Mouse (Mus musculus): Measurements from ENCODE around the gene Gsto2. TPM values are rescaled to one million over a fixed set of nuclear protein-coding genes. Genes with fewer than 3 reads are reported as not detected.

Gene Gsto2
- polyA plus RNA-seq, 1 experiment, result not detected

DNA sequence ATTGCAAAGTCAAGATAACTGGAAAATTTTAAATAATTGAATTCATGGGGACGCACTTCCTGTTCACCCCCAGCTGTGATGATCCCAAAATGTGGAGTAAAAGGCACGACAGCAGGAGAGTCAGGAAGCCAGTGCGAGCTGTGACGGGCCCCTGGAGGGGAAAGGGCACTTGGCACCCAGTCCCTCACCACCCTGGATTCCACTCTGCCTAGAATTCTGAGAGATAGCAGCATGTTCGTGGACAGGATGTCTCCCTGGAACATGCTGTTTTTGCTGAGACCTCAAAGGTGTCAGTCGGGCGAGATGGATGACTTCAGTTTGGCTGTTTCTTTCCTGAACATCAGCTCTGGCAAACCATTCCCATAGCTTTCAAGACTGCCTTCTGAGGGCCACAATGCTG lies 60.5 kb downstream of the Gsto2 start:
- no peaks in the 10 kb centered on the region for H3K4me1 ChIP-seq (ENCODE audit: control insufficient read depth)
- no peaks in the 10 kb centered on the region for H3K36me3 ChIP-seq (ENCODE audit: control insufficient read depth)
- H3K27me3 ChIP-seq (ENCODE audit: control insufficient read depth), result no peaks in the 10 kb centered on the region
- TF ChIP-seq GATA1 (IDR thresholded peaks at IDR 0.05; ENCODE audit: low read length) (no peak), TAL1 (IDR thresholded peaks at IDR 0.05; ENCODE audit: low read length) (no peak)
- H3K4me3 ChIP-seq (replicated peaks), result no peak overlapping the region
- H3K9me3 ChIP-seq (ENCODE audit: control insufficient read depth, low read length), result peaks cover 3% of the 10 kb centered on the region; the same call in 1 of the 2 replicates

DNA sequence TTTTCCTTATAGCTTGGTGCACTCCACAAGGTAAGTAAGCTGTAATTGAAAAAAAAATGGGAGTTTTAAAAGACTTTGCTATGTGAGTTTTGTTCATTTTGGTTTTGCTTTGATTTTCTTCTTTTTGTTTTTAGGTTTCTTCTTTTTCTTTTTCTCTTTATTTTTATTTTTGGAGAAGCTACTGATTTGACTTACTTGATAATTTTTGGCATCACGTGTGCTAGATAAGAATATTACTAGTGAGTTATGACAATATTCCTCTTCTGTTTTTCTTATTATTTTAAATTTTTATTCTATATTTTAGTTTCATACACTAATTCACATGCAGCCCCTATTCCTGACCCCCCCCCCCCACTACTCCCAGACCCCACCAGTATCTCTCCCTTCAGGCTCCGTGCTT lies 61.7 kb downstream of the Gsto2 start:
- TF ChIP-seq GATA1 (IDR thresholded peaks at IDR 0.05; ENCODE audit: low read length) (no peak), TAL1 (IDR thresholded peaks at IDR 0.05; ENCODE audit: low read length) (no peak)
- H3K36me3 ChIP-seq (ENCODE audit: control insufficient read depth), result no peaks in the 10 kb centered on the region
- no peak overlapping the region for H3K4me3 ChIP-seq (replicated peaks)
- peaks cover 3% of the 10 kb centered on the region; the same call in 1 of the 2 replicates for H3K9me3 ChIP-seq (ENCODE audit: control insufficient read depth, low read length)
- no peaks in the 10 kb centered on the region for H3K27me3 ChIP-seq (ENCODE audit: control insufficient read depth)
- no peaks in the 10 kb centered on the region for H3K4me1 ChIP-seq (ENCODE audit: control insufficient read depth)

GRCm38 (mm10) chr19:47929043-47929442 lies 63.7 kb downstream of the Gsto2 start:
- Histone ChIP-seq H3K4me3 (replicated peaks) (no peak overlapping the region), H3K36me3 (ENCODE audit: control insufficient read depth) (no peaks in the 10 kb centered on the region), H3K4me1 (ENCODE audit: control insufficient read depth) (no peaks in the 10 kb centered on the region), H3K9me3 (ENCODE audit: control insufficient read depth, low read length) (peaks cover 3% of the 10 kb centered on the region; the same call in 1 of the 2 replicates), H3K27me3 (ENCODE audit: control insufficient read depth) (no peaks in the 10 kb centered on the region)
- TF ChIP-seq TAL1 (IDR thresholded peaks at IDR 0.05; ENCODE audit: low read length) (no peak), GATA1 (IDR thresholded peaks at IDR 0.05; ENCODE audit: low read length) (no peak)

DNA sequence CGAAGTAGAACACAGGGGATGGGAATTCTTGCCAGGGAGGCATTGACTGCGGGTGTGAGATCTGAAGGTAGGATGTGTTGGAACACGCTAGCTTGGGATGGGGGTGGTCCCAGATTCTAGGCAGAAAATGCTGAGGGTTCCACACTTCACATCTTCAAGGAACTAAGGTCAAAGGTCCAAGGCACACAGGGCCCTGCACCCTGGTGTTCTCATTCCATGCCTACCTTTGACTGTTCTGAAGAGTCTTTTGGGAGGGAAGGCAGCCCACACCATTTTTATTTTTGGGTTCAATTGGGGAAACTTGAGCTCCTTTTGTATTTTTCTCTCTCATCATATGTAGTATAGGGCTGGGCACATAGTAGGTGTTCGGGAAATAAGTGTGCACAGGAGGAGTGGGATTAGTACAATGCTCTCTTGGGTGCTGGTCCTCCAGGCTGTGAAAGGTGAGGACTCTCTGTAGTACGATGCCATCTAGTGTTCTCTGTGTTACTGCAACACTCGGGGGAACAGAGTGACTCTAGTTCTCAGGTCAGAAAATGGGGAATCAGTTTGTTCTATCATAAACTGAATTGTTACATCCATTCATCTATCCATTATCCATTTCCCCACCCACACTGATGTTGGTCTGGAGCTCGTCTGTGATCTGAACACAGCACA lies 66.8 kb downstream of the Gsto2 start:
- Histone ChIP-seq H3K4me1 (ENCODE audit: control insufficient read depth) (no peaks in the 10 kb centered on the region), H3K9me3 (ENCODE audit: control insufficient read depth, low read length) (no peaks in the 10 kb centered on the region), H3K36me3 (ENCODE audit: control insufficient read depth) (no peaks in the 10 kb centered on the region), H3K4me3 (replicated peaks) (no peak overlapping the region), H3K27me3 (ENCODE audit: control insufficient read depth) (peaks cover 9% of the 10 kb centered on the region)
- no peak for TF ChIP-seq TAL1 (IDR thresholded peaks at IDR 0.05; ENCODE audit: low read length)
- TF ChIP-seq GATA1 (IDR thresholded peaks at IDR 0.05; ENCODE audit: low read length), result no peak

DNA sequence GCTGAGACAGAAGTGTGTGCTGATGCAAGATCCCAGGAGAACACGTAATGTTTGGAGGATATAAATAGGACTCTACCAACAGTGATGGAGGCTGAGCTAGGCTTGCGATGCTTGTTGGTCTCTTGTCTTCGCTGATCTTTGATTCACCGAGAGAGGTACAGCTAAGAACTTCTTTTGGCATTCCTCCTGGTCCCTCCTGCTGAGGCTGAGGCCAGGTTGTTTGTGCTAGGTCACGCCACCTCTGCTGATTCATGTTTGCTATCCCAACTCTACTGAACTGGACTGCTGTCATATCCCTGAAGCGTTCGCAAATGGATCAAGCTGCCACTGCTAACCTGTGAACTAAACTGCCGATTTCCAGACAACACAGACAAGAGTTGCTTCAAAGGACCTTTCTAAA lies 68.8 kb downstream of the Gsto2 start:
- Histone ChIP-seq H3K36me3 (ENCODE audit: control insufficient read depth) (no peaks in the 10 kb centered on the region), H3K9me3 (ENCODE audit: control insufficient read depth, low read length) (no peaks in the 10 kb centered on the region), H3K4me3 (replicated peaks) (no peak overlapping the region), H3K27me3 (ENCODE audit: control insufficient read depth) (peaks cover 27% of the 10 kb centered on the region), H3K4me1 (ENCODE audit: control insufficient read depth) (peaks cover 7% of the 10 kb centered on the region)
- TF ChIP-seq GATA1 (IDR thresholded peaks at IDR 0.05; ENCODE audit: low read length) (no peak), TAL1 (IDR thresholded peaks at IDR 0.05; ENCODE audit: low read length) (no peak)

DNA sequence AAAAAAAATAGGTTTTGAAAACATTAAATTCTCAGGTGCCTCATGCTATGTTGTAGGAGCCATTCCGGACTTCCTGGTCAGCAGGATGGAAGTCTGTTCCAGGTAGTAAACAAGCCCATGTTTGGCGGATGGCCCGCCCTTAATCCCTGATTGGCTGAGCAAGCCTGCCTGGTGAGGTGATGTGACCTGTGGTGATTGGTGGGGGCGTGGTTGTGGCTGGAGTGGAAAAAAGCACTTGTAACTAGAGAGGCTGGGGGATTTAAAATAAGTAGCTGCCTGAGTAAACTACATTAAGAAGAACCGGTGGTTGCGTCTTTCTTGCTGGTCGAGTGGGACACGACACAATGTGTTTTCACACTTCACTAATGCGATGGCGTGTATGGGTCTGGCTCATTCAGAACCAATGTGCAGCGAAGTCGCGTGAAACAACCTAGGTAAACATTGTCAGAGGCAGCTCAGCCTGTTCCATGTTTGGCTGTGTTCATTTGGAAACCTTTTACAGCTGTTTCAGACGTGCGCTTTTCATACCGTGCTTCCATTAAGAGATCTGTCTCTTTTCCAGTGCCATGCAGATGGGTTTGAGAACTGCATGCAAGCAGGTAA lies 69.4 kb downstream of the Gsto2 start:
- Histone ChIP-seq H3K36me3 (ENCODE audit: control insufficient read depth) (no peaks in the 10 kb centered on the region), H3K4me3 (replicated peaks) (no peak overlapping the region), H3K27me3 (ENCODE audit: control insufficient read depth) (peaks cover 28% of the 10 kb centered on the region), H3K9me3 (ENCODE audit: control insufficient read depth, low read length) (no peaks in the 10 kb centered on the region), H3K4me1 (ENCODE audit: control insufficient read depth) (peaks cover 7% of the 10 kb centered on the region)
- TF ChIP-seq GATA1 (IDR thresholded peaks at IDR 0.05; ENCODE audit: low read length) (no peak), TAL1 (IDR thresholded peaks at IDR 0.05; ENCODE audit: low read length) (no peak)

- TF ChIP-seq GATA1 (IDR thresholded peaks at IDR 0.05; ENCODE audit: low read length), result no peak
- no peak for TF ChIP-seq TAL1 (IDR thresholded peaks at IDR 0.05; ENCODE audit: low read length)
- Histone ChIP-seq H3K4me1 (ENCODE audit: control insufficient read depth) (peaks cover 7% of the 10 kb centered on the region), H3K4me3 (replicated peaks) (no peak overlapping the region), H3K27me3 (ENCODE audit: control insufficient read depth) (peaks cover 31% of the 10 kb centered on the region), H3K36me3 (ENCODE audit: control insufficient read depth) (no peaks in the 10 kb centered on the region), H3K9me3 (ENCODE audit: control insufficient read depth, low read length) (no peaks in the 10 kb centered on the region)
Observed at GRCm38 (mm10) chr19:47935530-47935929, 70.2 kb downstream of the Gsto2 start.

Other genes starting within 250 kb of the Gsto2 start
- 0.01 TPM in 1 of 2 replicates, not detected in the other for gene Col17a1, start 173.4 kb upstream of the Gsto2 start, polyA plus RNA-seq (2012)
- gene Sfr1, start 133.9 kb upstream of the Gsto2 start, polyA plus RNA-seq (2012), result 0.80 and 0.81 TPM in 2 replicates
- gene Gsto1, start 10.6 kb upstream of the Gsto2 start, polyA plus RNA-seq (2012), result 3.0 and 3.1 TPM in 2 replicates
- gene Cfap43, start 53.8 kb downstream of the Gsto2 start, polyA plus RNA-seq (2012), result not detected in 2 replicates
- gene Itprip, start 53.8 kb downstream of the Gsto2 start, polyA plus RNA-seq (2012), result 0.18 and 0.23 TPM in 2 replicates
- gene Cfap58, start 72.1 kb downstream of the Gsto2 start, polyA plus RNA-seq (2012), result not detected in 2 replicates

All from erythroblast, embryonic 14.5 days (primary cell).